Mouse (Mus musculus) common myeloid progenitor, adult 5-6 weeks (primary cell): Measurements from ENCODE around the gene Nkain2. TPM values are rescaled to one million over a fixed set of nuclear protein-coding genes. Genes with fewer than 3 reads are reported as not detected.
"Not testable (repeated sequence)": the region's sequence is repeated elsewhere in the genome, so short reads cannot be mapped to it uniquely, and the experiment has no call there.

Experiments
- ATAC-seq: replicated peaks from 2 replicates; pipeline ENCODE4 v1.8.0; 2016; ENCODE audit warnings: low read depth, mild to moderate bottlenecking, moderate TSS enrichment, inconsistent platforms; ENCODE audit not compliant: poor library complexity, severe bottlenecking
- total RNA-seq: library from RNA; stranded (forward); fragments of 200-1000, 187-1606 nt; gene quantifications from 2 replicates; pipeline ENCODE4 v1.2.3, GENCODE M21; 2017

The Nkain2 gene
- not detected in 2 replicates for total RNA-seq

DNA sequence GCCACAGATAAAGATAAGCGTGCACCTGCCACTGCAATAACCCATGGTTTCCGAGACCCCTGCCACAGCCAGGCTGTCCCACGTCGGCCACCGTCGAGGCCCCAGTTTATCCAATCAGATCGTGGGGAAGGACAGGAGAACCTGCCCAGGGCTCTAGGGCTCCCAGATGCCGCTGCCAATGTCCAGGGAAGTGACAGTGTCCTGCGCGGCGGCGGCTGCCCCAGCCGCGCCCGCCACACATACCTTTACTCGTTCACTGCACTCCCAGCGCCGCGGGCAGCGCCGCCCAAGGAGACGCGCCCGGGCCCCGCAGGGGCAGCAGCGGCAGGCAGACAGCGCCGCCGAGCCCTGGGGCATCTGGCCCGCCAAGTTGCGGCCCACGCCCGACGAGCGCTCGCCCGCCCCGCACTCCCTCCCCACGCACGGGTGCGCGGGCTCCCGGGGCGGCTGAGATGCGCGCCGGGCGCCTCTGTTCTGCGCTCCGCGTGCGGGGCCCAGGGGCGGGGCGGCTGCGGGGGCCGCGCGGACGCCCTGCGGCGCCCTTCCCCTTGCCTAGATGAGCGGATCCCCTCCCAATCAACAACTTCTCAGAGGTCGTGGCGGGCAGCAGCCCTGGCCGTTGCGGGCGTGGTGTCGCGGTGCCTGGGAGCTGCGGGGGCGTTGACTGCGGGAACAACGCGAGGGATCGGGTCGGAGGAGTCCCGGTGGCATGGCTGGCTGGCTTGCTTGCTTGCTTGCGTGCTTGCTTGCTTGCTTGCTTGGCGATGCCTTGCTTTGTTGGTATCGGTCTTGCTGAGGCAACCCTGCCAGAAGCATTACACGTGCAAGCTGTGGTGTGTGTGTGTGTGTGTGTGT lies at the start of gene Nkain2:
Gene Nkain2, minus strand, starts transcription at position 811 of the 855 bp plus-strand sequence.
- no peak for ATAC-seq

- ATAC-seq: no peak
Observed at GRCm38 (mm10) chr10:32939853-32940252, 49.6 kb upstream of the Nkain2 start.

- ATAC-seq: no peak
Observed at GRCm38 (mm10) chr10:32895093-32895492, 4.8 kb upstream of the Nkain2 start.

GRCm38 (mm10) chr10:32890507-32891131 lies 357 bp upstream of the Nkain2 start:
- peak; percentile 32; the same call in 1 of the 2 replicates for ATAC-seq

DNA sequence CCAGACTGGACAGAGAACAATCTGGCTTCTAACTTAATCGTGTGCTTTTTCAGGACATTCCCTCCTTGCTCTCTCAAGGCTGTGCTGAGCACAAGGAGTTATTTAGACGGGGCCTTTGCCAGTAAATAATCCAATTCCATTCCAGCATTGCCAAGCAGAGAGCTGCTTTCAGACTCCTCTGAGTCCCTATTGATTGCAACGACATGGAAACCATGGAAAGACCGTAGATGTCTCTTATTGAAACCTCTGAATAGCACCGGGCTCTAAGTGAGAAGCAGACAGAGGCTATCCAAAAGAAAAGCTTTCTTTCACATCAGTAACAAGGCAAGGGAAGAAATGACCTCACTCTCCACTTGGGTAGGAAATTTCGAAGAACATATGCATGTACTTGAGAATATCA lies 8.3 kb downstream of the Nkain2 start:
- no peak for ATAC-seq

GRCm38 (mm10) chr10:32870691-32871406 lies 19.4 kb downstream of the Nkain2 start:
- ATAC-seq: no peak

GRCm38 (mm10) chr10:32869541-32869940 lies 20.7 kb downstream of the Nkain2 start:
- no peak for ATAC-seq

DNA sequence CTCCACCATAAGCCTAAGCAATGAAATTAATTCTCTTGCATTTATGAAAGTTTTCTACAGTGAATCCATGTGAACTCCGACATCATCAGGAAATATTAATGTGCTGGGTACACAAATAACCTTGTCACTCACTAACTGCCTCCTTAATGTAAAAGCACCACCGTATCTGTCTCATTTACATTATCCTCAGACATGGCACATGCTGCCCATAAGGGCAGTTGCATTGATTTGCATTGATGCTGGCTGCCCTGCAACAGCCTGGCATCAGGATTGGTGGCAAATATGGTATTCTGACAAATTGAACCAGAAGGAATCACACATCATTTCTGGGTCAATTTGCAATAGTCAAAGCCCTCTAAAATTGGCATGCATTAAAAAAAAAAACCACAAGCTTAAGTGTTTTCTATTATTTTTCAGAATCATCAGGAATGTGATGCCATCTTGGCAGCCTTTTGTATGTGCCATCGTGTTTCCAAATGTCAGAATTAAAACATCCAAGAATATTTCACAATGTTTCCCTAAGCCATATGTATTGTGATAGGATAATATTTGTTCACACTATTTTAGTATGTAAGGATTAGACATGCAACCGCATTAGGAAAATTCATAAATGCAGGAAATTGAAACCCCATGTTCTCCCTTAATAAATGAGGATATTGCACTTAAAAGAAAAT lies 74.9 kb downstream of the Nkain2 start:
- ATAC-seq: no peak

- no peak for ATAC-seq
Observed at GRCm38 (mm10) chr10:32796215-32796614, 94.0 kb downstream of the Nkain2 start.

GRCm38 (mm10) chr10:32790541-32790940 lies 99.7 kb downstream of the Nkain2 start:
- ATAC-seq: no peak

DNA sequence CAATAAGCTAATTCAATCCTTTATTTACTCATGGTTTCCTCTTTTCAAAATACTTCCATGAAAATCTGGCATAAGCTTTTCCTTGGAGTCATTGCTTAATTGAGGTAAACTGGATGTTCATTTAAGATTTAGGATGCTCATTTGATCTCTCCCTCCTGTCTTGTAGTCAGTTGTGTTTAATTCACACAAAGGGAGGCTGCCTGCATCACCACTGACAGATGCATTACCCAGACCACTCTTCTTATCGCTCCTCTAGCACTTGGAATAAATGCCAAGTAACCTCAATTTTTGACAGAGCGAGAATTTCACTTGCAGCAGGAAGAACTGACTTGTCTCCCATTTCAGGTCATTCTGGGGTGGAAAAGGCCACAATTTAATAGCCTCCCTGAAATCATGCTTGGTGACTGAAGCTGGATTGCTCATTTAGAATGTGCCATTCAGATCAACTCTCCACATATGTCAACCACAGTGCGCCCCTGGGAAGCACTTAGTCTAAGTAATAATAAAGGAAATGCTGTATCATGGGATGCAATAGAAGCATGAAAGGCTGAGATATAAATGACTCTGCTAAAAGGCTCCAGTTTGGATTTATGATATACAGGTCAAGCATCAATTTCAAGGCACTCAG lies 107.4 kb downstream of the Nkain2 start:
- no peak for ATAC-seq

- no peak for ATAC-seq
Observed at GRCm38 (mm10) chr10:32738989-32739388, 151.3 kb downstream of the Nkain2 start.

DNA sequence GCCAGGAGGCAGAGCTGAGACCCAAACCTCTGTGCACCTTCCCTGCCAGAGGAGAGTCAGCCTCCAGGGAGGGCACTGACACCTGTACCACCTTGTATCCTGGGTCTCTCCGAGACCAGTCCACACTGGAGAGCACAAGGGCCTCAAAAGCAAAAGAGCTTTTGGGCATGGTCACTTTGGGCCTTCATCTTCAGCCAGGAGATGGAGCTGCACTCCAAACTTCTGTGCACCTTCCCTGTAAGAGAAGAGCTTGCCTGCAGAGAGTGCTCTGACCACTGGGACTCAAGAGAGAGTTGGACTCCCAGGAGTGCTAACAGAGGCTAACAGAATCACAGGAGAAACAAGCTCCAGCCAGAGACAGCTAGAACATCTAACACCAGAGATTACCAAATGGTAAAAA lies 183.7 kb downstream of the Nkain2 start:
- ATAC-seq: not testable (repeated sequence)

- ATAC-seq: no peak
Observed at GRCm38 (mm10) chr10:32696661-32697060, 193.6 kb downstream of the Nkain2 start.

- no peak for ATAC-seq
Observed at GRCm38 (mm10) chr10:32684548-32684947, 205.7 kb downstream of the Nkain2 start.

- no peak for ATAC-seq
Observed at GRCm38 (mm10) chr10:32640256-32640655, 250.0 kb downstream of the Nkain2 start.

DNA sequence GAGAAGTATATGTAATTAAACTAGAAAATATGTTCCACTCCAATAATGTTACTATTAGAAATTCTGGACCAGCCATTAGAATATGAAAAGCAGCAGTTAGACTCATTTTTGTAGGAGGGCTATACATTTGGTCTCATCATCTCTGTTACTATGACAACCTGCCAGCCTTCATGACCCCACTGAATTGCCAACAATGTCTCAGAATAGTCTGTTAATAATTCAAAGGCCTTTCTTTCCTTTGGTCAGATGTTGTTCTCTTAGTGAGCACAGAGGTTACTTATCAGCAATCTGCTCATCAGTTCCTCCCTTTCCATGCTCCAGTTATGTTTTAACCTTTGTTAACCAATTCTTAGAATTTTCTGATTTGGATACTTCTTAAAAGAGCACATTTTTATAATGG lies 251.1 kb downstream of the Nkain2 start:
- ATAC-seq: no peak

GRCm38 (mm10) chr10:32631043-32631442 lies 259.2 kb downstream of the Nkain2 start:
- ATAC-seq: no peak

- ATAC-seq: no peak
Observed at GRCm38 (mm10) chr10:32604448-32604847, 285.8 kb downstream of the Nkain2 start.

GRCm38 (mm10) chr10:32602798-32603197 lies 287.5 kb downstream of the Nkain2 start:
- no peak for ATAC-seq
